In the genomic region with DNA sequence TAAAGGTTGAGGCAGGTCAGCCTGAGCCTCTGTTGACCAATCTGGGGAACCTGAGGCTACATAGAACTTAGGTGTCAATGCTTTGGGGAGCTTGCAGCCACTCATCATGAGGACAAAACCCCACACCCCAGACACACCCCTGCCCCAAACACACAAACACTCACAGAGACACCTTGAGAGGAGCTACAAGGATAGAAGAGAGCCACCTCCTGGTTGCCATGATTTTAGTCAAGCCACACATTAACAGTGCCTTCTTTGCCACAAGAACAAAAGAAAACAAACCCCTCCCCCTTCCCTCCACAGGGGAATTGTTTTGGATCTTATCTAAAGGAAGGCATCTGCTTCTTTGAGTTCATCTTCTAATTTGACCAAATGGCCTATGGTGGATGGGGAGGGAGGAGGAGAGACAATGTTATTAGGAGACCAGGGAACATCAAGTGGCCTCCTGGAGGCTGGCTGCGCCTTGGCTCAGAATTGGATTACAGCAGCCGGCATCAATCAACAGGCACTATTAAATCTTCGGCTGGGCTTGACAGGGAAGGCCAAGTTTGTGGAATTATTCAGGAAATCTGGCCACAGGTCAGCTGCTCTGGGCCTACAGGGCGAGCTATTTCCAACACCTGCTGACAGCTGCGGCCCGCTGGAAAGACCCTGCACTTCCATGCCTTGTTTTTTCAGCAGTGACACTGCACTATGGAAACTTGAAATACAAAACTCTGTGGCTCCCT, we compare ENCODE assay signal across 9 mouse cellular contexts. TPM values are rescaled to one million over a fixed set of nuclear protein-coding genes. Genes with fewer than 3 reads are reported as not detected.
DNase-seq lines count a peak whose midpoint lies in the region; ATAC-seq lines count a peak whose summit lies in the region.
"Had no signal": no experiment of that assay in that cellular context is flagged by ENCODE, and none has a peak within 500 bp of the region (broad histone marks: within the 10 kb centered on the region; RNA-seq: fewer than 3 reads in every experiment).

No protein-coding gene starts in this region.

- no peak overlapping the region for H3K4me2 ChIP-seq in kidney, embryonic 15.5 days
- H3K4me2 ChIP-seq: hindbrain, embryonic 15.5 days had no signal

- ATAC-seq in kidney, embryonic 15.5 days (replicated peaks; ENCODE audit: low FRiP score) = peak; percentile 81
- no peak for ATAC-seq in granulocyte monocyte progenitor cell, adult 5-6 weeks (replicated peaks; ENCODE audit: poor library complexity, severe bottlenecking)
- no peak for ATAC-seq in monocyte, adult 5-6 weeks (replicated peaks; ENCODE audit: insufficient number of reproducible peaks, low FRiP score, low TSS enrichment, poor library complexity, severe bottlenecking)

- peaks cover 35% of the 10 kb centered on the region for H3K4me1 ChIP-seq in kidney, embryonic 15.5 days

- H3K27ac ChIP-seq in kidney, embryonic 15.5 days = peak overlapping the region; percentile 91
- H3K27ac ChIP-seq: hindbrain, embryonic 15.5 days had no signal

- H3K9ac ChIP-seq in kidney, embryonic 15.5 days = no peak overlapping the region
- H3K9ac ChIP-seq: hindbrain, embryonic 15.5 days had no signal

- no peaks in the 10 kb centered on the region for H3K9me3 ChIP-seq in kidney, embryonic 15.5 days (replicated peaks)
- H3K9me3 ChIP-seq: hindbrain, embryonic 15.5 days had no signal

- no peak overlapping the region for H3K4me3 ChIP-seq in kidney, embryonic 15.5 days (replicated peaks)
- H3K4me3 ChIP-seq: hindbrain, embryonic 15.5 days had no signal

- no peaks in the 10 kb centered on the region; the same call in 1 of the 2 replicates for H3K27me3 ChIP-seq in kidney, embryonic 15.5 days
- H3K27me3 ChIP-seq: hindbrain, embryonic 15.5 days had no signal

- no peaks in the 10 kb centered on the region for H3K36me3 ChIP-seq in kidney, embryonic 15.5 days
- H3K36me3 ChIP-seq: hindbrain, embryonic 15.5 days had no signal

- DNase-seq in urinary bladder, postnatal 14 days (ENCODE audit: low spot score) = peak; percentile 52
- no peak for DNase-seq in urinary bladder, postnatal 10 days (ENCODE audit: low spot score)
- DNase-seq in heart, adult 8-10 months (ENCODE audit: low spot score) = peak; percentile 73
- DNase-seq in mesoderm, embryonic 11.5 days (ENCODE audit: low read depth, low spot score) = peak; percentile 79
- DNase-seq in cerebellum, postnatal 36 days = no peak

- 13% methylated on average over 6 of the region's 6 CpGs for WGBS in kidney, embryonic 15.5 days

RNA-seq across cellular contexts. Expression of a gene that starts 26.5 kb away (rescaled TPM):
- total RNA-seq in heart, adult 8-10 months (2022) = 10 to 100 TPM in 2 of 4 experiments, 1 to 10 TPM in 2; 6.1 to 16.6 (median 11.6) TPM
- 2.5 and 2.8 TPM in 2 replicates for polyA plus RNA-seq in kidney, embryonic 15.5 days (2015; fragmentation: Nextera tagmentation; extraction: Ambion mirVana)
- total RNA-seq in granulocyte monocyte progenitor cell, adult 5-6 weeks (2014; fragmentation: Nextera tagmentation) = not detected in 2 replicates
- total RNA-seq in granulocyte monocyte progenitor cell, adult 5-6 weeks (2017) = not detected in 2 replicates
- 0.19 to 1.0 TPM in 2 of 3 replicates, not detected in the other for total RNA-seq in monocyte, adult 5-6 weeks (2017)

Comparison
In these comparisons a context has a peak if more than half of its experiments do, and no peak if none do; other contexts are left out.
1. DNase-seq: peak in urinary bladder, postnatal 14 days (single experiment), heart, adult 8-10 months (single experiment) and mesoderm, embryonic 11.5 days (single experiment); none in urinary bladder, postnatal 10 days (single experiment) and cerebellum, postnatal 36 days (0 of 2).